Mouse (Mus musculus): ENCODE results near the gene Dhdh. TPM values are rescaled to one million over a fixed set of nuclear protein-coding genes. Genes with fewer than 3 reads are reported as not detected.

Gene Dhdh
- total and polyA plus RNA-seq, 2 experiments = 37.7 to 73.7 TPM

DNA sequence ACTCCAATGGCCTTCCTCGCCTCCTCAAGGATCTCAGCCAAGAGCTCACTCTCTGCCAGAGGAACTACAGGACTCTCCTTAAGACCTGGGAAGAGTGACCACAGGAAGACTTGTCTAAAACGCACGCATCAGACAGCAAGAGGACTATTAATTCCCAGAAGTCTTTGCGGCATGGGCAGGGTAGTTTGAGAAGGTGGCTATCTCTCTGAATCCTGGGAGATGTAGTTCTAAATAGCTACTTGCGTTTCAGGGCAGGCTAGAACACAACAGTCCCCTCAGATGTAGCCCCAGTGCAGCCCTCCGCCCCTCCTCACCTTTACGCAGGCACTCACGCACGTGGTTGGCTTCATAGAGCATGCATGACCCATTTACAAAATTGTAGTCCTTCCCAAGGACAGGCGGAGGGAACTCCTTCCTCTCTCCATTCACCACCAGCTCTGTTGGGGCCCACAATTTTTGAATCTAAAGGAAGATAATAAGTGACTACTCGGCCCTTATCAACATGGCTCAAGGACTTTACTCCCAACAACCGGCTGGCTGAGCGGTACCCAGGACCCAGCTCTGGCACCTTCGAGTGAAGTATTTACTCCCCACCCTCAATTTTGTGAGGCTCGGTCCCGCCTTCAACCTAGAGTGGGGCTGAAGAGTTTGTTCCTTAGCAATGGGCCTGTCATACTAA lies 13.2 kb downstream of the Dhdh start:
- 87% methylated on average over 16 of the region's 16 CpGs for WGBS
- H3K27me3 ChIP-seq (ENCODE audit: control insufficient read depth, insufficient read depth, low read length) = no peaks in the 10 kb centered on the region
- H3K4me1 ChIP-seq (ENCODE audit: control insufficient read depth, insufficient read depth, low read length) = no peaks in the 10 kb centered on the region; the same call in 1 of the 2 replicates
- TF ChIP-seq CTCF (IDR thresholded peaks at IDR 0.05; ENCODE audit: low read depth, low read length) (no peak), POLR2A (IDR thresholded peaks at IDR 0.05; ENCODE audit: extremely low read depth, insufficient read depth, low read length) (no peak)
- H3K9ac ChIP-seq (ENCODE audit: low read depth, low read length) = no peak overlapping the region
- no peak for DNase-seq (ENCODE audit: extremely low read depth, low read depth, low spot score)
- no peak overlapping the region for H3K4me3 ChIP-seq (ENCODE audit: insufficient read depth, low read depth, low read length)
- no peak overlapping the region for H3K27ac ChIP-seq (replicated peaks; ENCODE audit: insufficient read depth, low read depth, low read length)
- no peaks in the 10 kb centered on the region for H3K79me2 ChIP-seq (ENCODE audit: control insufficient read depth, insufficient read depth, low read length)
- H3K36me3 ChIP-seq (ENCODE audit: control insufficient read depth, insufficient read depth, low read length) = peaks cover 44% of the 10 kb centered on the region

GRCm38 (mm10) chr7:45470869-45471268 lies 17.7 kb downstream of the Dhdh start:
- DNase-seq (ENCODE audit: extremely low read depth, low read depth, low spot score) = peak; percentile 65
- Histone ChIP-seq H3K36me3 (ENCODE audit: control insufficient read depth, insufficient read depth, low read length) (peaks cover 22% of the 10 kb centered on the region), H3K27me3 (ENCODE audit: control insufficient read depth, insufficient read depth, low read length) (no peaks in the 10 kb centered on the region), H3K4me3 (ENCODE audit: insufficient read depth, low read depth, low read length) (no peak overlapping the region), H3K79me2 (ENCODE audit: control insufficient read depth, insufficient read depth, low read length) (peaks cover 7% of the 10 kb centered on the region; the same call in 1 of the 2 replicates), H3K27ac (replicated peaks; ENCODE audit: insufficient read depth, low read depth, low read length) (no peak overlapping the region), H3K4me1 (ENCODE audit: control insufficient read depth, insufficient read depth, low read length) (peaks cover 4% of the 10 kb centered on the region), H3K9ac (ENCODE audit: low read depth, low read length) (no peak overlapping the region)
- 23% methylated on average over 3 of the region's 3 CpGs for WGBS
- TF ChIP-seq CTCF (IDR thresholded peaks at IDR 0.05; ENCODE audit: low read depth, low read length) = peak; percentile 22; the same call in 1 of the 2 replicates
- no peak for TF ChIP-seq POLR2A (IDR thresholded peaks at IDR 0.05; ENCODE audit: extremely low read depth, insufficient read depth, low read length)

- no peak for DNase-seq (ENCODE audit: extremely low read depth, low read depth, low spot score)
- WGBS = 43% methylated on average over 7 of the region's 7 CpGs
- TF ChIP-seq CTCF (IDR thresholded peaks at IDR 0.05; ENCODE audit: low read depth, low read length) = no peak
- no peak for TF ChIP-seq POLR2A (IDR thresholded peaks at IDR 0.05; ENCODE audit: extremely low read depth, insufficient read depth, low read length)
- no peak overlapping the region for H3K4me3 ChIP-seq (ENCODE audit: insufficient read depth, low read depth, low read length)
- peaks cover 16% of the 10 kb centered on the region; the same call in 1 of the 2 replicates for H3K79me2 ChIP-seq (ENCODE audit: control insufficient read depth, insufficient read depth, low read length)
- peaks cover 6% of the 10 kb centered on the region for H3K36me3 ChIP-seq (ENCODE audit: control insufficient read depth, insufficient read depth, low read length)
- peaks cover 16% of the 10 kb centered on the region for H3K4me1 ChIP-seq (ENCODE audit: control insufficient read depth, insufficient read depth, low read length)
- no peak overlapping the region for H3K9ac ChIP-seq (ENCODE audit: low read depth, low read length)
- no peak overlapping the region for H3K27ac ChIP-seq (replicated peaks; ENCODE audit: insufficient read depth, low read depth, low read length)
- H3K27me3 ChIP-seq (ENCODE audit: control insufficient read depth, insufficient read depth, low read length) = no peaks in the 10 kb centered on the region
These were observed 21.4 kb downstream of the Dhdh start for GRCm38 (mm10) chr7:45467090-45467670.

- 1% methylated on average over 56 of the region's 58 CpGs for WGBS
These were observed 22.1 kb downstream of the Dhdh start, which contains the start of gene Bax for GRCm38 (mm10) chr7:45466283-45467089. Gene Bax (minus strand): TSS chr7:45466898.

DNA sequence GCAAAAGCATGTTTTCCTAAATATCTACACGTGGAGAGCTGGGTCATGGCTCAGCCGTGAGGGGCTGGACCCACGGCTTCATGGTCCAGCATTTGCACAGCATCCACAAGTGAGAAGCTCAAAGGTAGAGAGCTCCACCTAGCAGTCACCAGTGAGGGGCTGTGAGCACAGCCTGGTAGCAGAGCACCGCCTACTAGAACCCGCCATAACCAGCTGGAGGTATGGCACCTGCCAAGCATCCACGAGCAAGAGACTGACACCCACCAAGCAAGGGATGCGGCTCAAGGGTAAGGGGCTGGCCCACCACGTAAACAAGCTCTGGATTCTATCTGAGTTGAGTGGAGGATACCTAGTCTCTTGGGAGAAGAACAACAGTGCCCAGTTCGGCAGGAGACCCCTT lies 23.1 kb downstream of the Dhdh start:
- Histone ChIP-seq H3K79me2 (ENCODE audit: control insufficient read depth, insufficient read depth, low read length) (peaks cover 16% of the 10 kb centered on the region; the same call in 1 of the 2 replicates), H3K4me3 (ENCODE audit: insufficient read depth, low read depth, low read length) (peak overlapping the region; percentile 91), H3K36me3 (ENCODE audit: control insufficient read depth, insufficient read depth, low read length) (peaks cover 4% of the 10 kb centered on the region), H3K4me1 (ENCODE audit: control insufficient read depth, insufficient read depth, low read length) (peaks cover 20% of the 10 kb centered on the region), H3K9ac (ENCODE audit: low read depth, low read length) (peak overlapping the region; percentile 91; the same call in 1 of the 2 replicates), H3K27ac (replicated peaks; ENCODE audit: insufficient read depth, low read depth, low read length) (no peak overlapping the region), H3K27me3 (ENCODE audit: control insufficient read depth, insufficient read depth, low read length) (no peaks in the 10 kb centered on the region)
- WGBS = 83% methylated on average over 9 of the region's 9 CpGs
- no peak for DNase-seq (ENCODE audit: extremely low read depth, low read depth, low spot score)
- no peak for TF ChIP-seq POLR2A (IDR thresholded peaks at IDR 0.05; ENCODE audit: extremely low read depth, insufficient read depth, low read length)
- TF ChIP-seq CTCF (IDR thresholded peaks at IDR 0.05; ENCODE audit: low read depth, low read length) = 0 out of 2 replicates have a peak, but pooled peaks have one; percentile 8

More at GRCm38 (mm10) chr7:45466283-45467089, 22.1 kb downstream of the Dhdh start, which contains the start of gene Bax:
- peak within 1 kb of the TSS; percentile 74 for H3K27ac ChIP-seq (replicated peaks; ENCODE audit: insufficient read depth, low read depth, low read length)
- TF ChIP-seq POLR2A (IDR thresholded peaks at IDR 0.05; ENCODE audit: extremely low read depth, insufficient read depth, low read length) (peak; percentile 48; the same call in 1 of the 2 replicates), CTCF (IDR thresholded peaks at IDR 0.05; ENCODE audit: low read depth, low read length) (no peak)
- peaks cover 16% of the 10 kb centered on the region; the same call in 1 of the 2 replicates for H3K79me2 ChIP-seq (ENCODE audit: control insufficient read depth, insufficient read depth, low read length)
- H3K4me3 ChIP-seq (ENCODE audit: insufficient read depth, low read depth, low read length) = peak within 1 kb of the TSS; percentile 91
- peaks cover 4% of the 10 kb centered on the region for H3K36me3 ChIP-seq (ENCODE audit: control insufficient read depth, insufficient read depth, low read length)
- peak; percentile 74 for DNase-seq (ENCODE audit: extremely low read depth, low read depth, low spot score)
- H3K27me3 ChIP-seq (ENCODE audit: control insufficient read depth, insufficient read depth, low read length) = no peaks in the 10 kb centered on the region
- H3K4me1 ChIP-seq (ENCODE audit: control insufficient read depth, insufficient read depth, low read length) = peaks cover 18% of the 10 kb centered on the region
- H3K9ac ChIP-seq (ENCODE audit: low read depth, low read length) = peak within 1 kb of the TSS; percentile 91

All from liver, adult 2 months (tissue).